Mouse (Mus musculus): ENCODE results near the gene Mnd1.

DNA sequence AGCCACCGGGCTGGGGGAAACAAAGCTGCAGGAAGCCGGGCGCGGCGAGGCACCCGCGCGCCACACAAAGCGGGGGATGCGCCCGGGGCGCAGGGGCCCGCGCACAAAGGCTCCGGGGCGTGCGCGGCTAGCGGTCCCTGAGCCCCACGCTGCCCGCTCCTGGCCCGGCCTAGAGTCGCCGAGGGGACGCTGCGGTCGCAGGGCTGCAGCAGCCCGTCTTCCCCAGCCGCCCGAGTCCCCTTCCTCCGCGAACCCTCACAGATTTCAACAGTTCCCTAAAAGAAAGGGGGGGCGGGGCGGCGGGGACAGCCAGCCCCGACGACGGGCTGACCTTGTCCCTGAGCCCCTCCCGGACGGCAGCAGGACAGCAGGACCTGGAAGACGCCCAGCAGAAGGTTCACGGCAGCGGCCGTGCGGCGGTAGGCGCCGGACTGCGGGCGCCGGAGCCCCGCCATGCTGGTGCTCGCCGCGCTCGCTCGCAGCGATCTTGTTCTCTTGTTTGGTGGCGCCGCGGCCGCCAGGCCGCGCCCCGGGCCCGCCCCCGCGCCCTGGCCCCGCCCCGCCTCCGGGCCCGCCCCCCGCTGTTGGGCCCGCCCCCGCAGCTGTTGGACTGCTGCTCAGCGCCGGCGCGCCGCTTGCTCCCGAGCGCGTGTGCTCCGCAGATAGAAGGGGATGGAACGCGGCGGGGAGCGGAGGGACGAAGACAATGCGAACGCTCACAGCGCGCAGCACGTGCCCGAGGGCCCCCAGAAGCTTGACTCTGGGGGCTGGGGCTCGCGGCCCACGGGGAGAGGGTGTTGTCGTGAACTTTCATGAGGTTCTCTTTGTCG lies 115.7 kb downstream of the Mnd1 start, which contains the start of gene Tmem131l:
- 0 out of 2 replicates have a peak, but pooled peaks have one; percentile 9 for TF ChIP-seq CTCF (IDR thresholded peaks at IDR 0.05)
- no peak for TF ChIP-seq EP300 (IDR thresholded peaks at IDR 0.05; ENCODE audit: insufficient read depth, low read depth, low read length)

All from heart, adult 2 months (tissue).